Mouse (Mus musculus) c-Kit-positive CD71-negative TER-119-negative erythroid progenitor cells, embryonic 14.5 days (primary cell): ENCODE measurements around the gene Numa1.
"Not testable (repeated sequence)": the region's sequence is repeated elsewhere in the genome, so short reads cannot be mapped to it uniquely, and the experiment has no call there.

ENCODE experiments used
- DNase-seq: peaks from one replicate; pipeline ENCODE4 v3.0.0-alpha.2; 2013; ENCODE audit warnings: low read depth

Gene Numa1

DNA sequence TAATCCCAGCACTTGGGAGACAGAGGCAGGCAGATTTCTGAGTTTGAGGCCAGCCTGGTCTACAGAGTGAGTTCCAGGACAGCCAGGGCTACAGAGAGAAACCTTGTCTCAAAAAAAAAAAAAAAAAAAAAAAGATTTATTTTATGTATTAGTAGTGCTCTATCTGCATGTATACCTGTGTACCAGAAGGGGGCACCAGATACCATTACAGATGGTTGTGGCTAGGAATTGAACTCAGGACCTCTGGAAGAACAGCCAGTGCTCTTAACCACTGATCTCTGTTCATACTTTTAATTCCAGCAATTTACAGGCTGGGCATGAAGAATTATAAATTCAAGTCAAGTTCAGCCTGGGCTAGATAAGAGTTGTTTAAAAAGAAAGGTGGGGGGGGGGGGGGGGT, 114.6 kb downstream of the Numa1 start:
- DNase-seq, result not testable (repeated sequence)

- no peak for DNase-seq
Observed at GRCm38 (mm10) chr7:102061353-102061752, 127.4 kb downstream of the Numa1 start.

DNA sequence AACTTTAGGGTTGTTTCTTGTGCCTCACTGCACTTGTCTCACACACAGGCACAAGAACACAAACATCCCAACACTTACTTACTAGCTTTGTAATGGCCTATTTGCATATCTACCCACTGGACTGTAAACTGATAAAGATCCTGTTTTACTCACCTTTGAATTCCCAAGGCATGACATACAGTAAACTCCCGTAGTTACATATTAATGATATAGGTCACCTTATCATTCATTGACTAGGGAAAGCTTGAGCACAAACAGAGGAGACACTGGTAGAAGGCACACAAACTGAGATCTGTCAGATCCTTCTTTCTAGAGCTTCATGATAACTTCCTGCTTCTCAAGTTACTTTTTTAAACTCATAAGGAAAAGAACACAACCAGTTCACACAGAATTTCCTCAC, 128.3 kb downstream of the Numa1 start:
- no peak for DNase-seq

DNA sequence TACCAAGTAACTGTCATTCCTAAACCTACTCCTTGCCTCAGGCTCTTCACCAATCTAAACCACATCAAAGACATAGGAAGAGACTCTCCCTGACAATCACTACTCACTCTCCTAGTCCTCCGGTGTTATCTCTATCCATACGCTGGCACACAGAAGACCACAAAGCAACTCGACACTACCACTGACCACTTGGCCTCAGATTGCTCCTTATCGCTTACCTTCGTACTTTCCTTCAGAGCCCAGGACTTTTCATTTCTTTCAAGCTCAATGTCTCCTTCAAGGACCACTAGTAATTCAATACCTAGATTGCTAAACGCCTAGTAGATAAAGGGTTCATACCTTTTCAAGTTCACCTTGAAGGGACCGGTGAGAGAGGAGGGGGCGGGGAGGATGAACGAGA, 130.0 kb downstream of the Numa1 start:
- no peak for DNase-seq
